Mouse (Mus musculus) heart, adult 2 months (tissue): ENCODE results near the gene Tnfrsf22. TPM values are rescaled to one million over a fixed set of nuclear protein-coding genes. Genes with fewer than 3 reads are reported as not detected.
"Not testable (repeated sequence)": the region's sequence is repeated elsewhere in the genome, so short reads cannot be mapped to it uniquely, and the experiment has no call there.

Source experiments
- DNase-seq, 2 experiments: peaks; one replicate each; pipeline ENCODE4 v3.0.0; 2021
- H3K27ac ChIP-seq: fragments of 200-600 bp; 2 replicates; pipeline ENCODE4 v1.8.1; 2022
- H3K27me3 ChIP-seq: fragments of 200-500 bp; 2 replicates; pipeline ENCODE4 v1.6.1; 2012; ENCODE audit warnings: mild to moderate bottlenecking, low read length, inconsistent platforms, mixed read lengths; ENCODE audit not compliant: control insufficient read depth, insufficient read depth
- H3K36me3 ChIP-seq: fragments of 200-500 bp; 2 replicates; pipeline ENCODE4 v1.6.1; 2012; ENCODE audit warnings: low read length, inconsistent platforms; ENCODE audit not compliant: control insufficient read depth, insufficient read depth
- H3K4me1 ChIP-seq: fragments of 200-500 bp; 2 replicates; pipeline ENCODE4 v1.6.1; 2011; ENCODE audit warnings: low read length; ENCODE audit not compliant: control insufficient read depth, insufficient read depth
- H3K4me3 ChIP-seq: fragments of 200-600 bp; 2 replicates; pipeline ENCODE4 v1.8.1; 2022
- H3K79me2 ChIP-seq: fragments of 200-500 bp; replicated peaks from 2 replicates; pipeline ENCODE4 v1.6.1; 2012; ENCODE audit warnings: mild to moderate bottlenecking, inconsistent platforms, low read length, moderate library complexity, mixed read lengths; ENCODE audit not compliant: control insufficient read depth, insufficient read depth
- H3K9ac ChIP-seq: fragments of 200-500 bp; 2 replicates; pipeline ENCODE4 v1.6.1; 2012; ENCODE audit warnings: low read depth, mild to moderate bottlenecking, control low read depth, inconsistent platforms, low read length, mixed read lengths
- CTCF ChIP-seq: fragments of 200-600 bp; IDR thresholded peaks from 2 replicates; pipeline ENCODE4 v1.8.1; 2022; ENCODE audit warnings: antibody characterized with exemption, mild to moderate bottlenecking, moderate library complexity
- EP300 ChIP-seq: fragments of 200-500 bp; IDR thresholded peaks from 2 replicates; pipeline ENCODE4 v1.6.1; 2011; ENCODE audit warnings: low read depth, low read length, control low read depth; ENCODE audit not compliant: insufficient read depth
- POLR2A ChIP-seq: fragments of 200-500 bp; IDR thresholded peaks from 2 replicates; pipeline ENCODE4 v1.6.1; 2011; ENCODE audit warnings: mild to moderate bottlenecking, low read depth, low read length, control low read depth; ENCODE audit not compliant: insufficient read depth
- WGBS: fragments of 180-500 bp; shearing (Covaris S2); methylation state at CpG from one replicate; pipeline ENCODE4 v1.1.7; 2018; 5-methylcytosine and 5-hydroxymethylcytosine counted together
- intact Hi-C: fragments of 180-260 bp; cut with DNase I; formaldehyde crosslinking; loops from one replicate; pipeline ENCODE4 v1.15.1; 2025
- polyA plus RNA-seq: library from polyadenylated mRNA; depleted of rRNA; stranded (reverse); fragments of >200 nt; gene quantifications from 2 replicates; pipeline ENCODE4 v1.2.3, GENCODE M21; 2012
- total RNA-seq, 2 experiments: library from RNA; stranded (reverse); gene quantifications; 2 replicates each; pipeline ENCODE4 v1.2.3; 2021

Gene Tnfrsf22
- total and polyA plus RNA-seq, 3 experiments: 1.4 to 3.2 (median 2.3) TPM

DNA sequence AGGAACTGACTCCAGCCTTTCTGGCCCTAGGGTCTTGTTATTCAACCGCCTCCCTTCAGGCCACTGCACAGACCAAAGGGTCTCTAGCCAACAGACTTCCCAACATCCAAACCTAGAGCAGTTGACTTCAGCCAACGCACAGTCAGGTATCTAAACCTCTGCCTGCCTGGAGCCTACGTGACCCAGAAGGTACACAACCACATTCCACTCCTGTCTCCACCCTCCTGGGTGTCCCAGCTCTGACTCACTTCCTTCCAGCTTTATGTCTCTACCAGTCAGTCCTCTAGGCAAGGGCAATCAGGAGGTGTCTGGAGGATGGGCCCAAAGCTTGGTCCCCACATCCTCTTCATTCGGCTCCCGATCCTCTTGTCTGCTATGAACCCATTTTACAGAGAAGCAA is 41.7 kb upstream of the Tnfrsf22 start:
- peak in 1 of 2 experiments; percentile 17 for DNase-seq
- no peaks in the 10 kb centered on the region for H3K36me3 ChIP-seq
- no peak overlapping the region for H3K27ac ChIP-seq
- no peaks in the 10 kb centered on the region for H3K79me2 ChIP-seq
- intact Hi-C loops: no loop called here
- H3K9ac ChIP-seq: no peak overlapping the region
- peaks cover 1% of the 10 kb centered on the region; the same call in 1 of the 2 replicates for H3K4me1 ChIP-seq
- TF ChIP-seq POLR2A: no peak
- no peak for TF ChIP-seq CTCF
- TF ChIP-seq EP300: no peak
- no peak overlapping the region for H3K4me3 ChIP-seq
- H3K27me3 ChIP-seq: no peaks in the 10 kb centered on the region
- WGBS: 62% methylated on average over 5 of the region's 5 CpGs

DNA sequence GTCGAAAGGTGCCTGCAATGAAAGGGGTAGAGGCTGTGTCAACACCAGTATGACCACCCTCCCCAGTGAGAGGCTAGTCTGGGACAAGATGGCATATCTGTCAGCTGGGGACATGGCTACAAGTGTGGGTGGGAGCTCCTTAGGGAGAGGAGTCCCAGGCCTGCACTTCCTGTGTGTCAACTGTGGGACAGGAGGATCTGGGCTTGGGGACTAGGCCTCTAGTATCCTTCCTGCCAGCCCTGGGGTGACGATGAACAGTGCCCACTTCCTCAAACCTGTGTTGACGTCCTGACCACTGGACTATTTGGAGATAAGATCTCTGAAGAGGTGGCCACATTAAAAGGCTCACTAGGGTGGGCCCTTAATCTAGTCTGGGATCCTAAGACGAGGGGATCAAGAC is 40.5 kb upstream of the Tnfrsf22 start:
- Histone ChIP-seq H3K27ac (no peak overlapping the region), H3K9ac (no peak overlapping the region), H3K4me1 (peaks cover 1% of the 10 kb centered on the region; the same call in 1 of the 2 replicates), H3K36me3 (no peaks in the 10 kb centered on the region), H3K27me3 (no peaks in the 10 kb centered on the region), H3K79me2 (no peaks in the 10 kb centered on the region), H3K4me3 (no peak overlapping the region)
- peak in 1 of 2 experiments; percentile 14 for DNase-seq
- TF ChIP-seq POLR2A: no peak
- TF ChIP-seq CTCF: no peak
- TF ChIP-seq EP300: no peak
- WGBS: 79% methylated on average over 4 of the region's 4 CpGs
- intact Hi-C loops: no loop called here

GRCm38 (mm10) chr7:143689481-143689880 is 40.0 kb upstream of the Tnfrsf22 start:
- DNase-seq: peak in 1 of 2 experiments; percentile 15
- Histone ChIP-seq H3K4me1 (peaks cover 1% of the 10 kb centered on the region; the same call in 1 of the 2 replicates), H3K36me3 (no peaks in the 10 kb centered on the region), H3K27ac (no peak overlapping the region), H3K4me3 (no peak overlapping the region), H3K79me2 (no peaks in the 10 kb centered on the region), H3K27me3 (no peaks in the 10 kb centered on the region), H3K9ac (no peak overlapping the region)
- 90% methylated on average over 7 of the region's 7 CpGs for WGBS
- no peak for TF ChIP-seq POLR2A
- no peak for TF ChIP-seq CTCF
- intact Hi-C loops: no loop called here

DNA sequence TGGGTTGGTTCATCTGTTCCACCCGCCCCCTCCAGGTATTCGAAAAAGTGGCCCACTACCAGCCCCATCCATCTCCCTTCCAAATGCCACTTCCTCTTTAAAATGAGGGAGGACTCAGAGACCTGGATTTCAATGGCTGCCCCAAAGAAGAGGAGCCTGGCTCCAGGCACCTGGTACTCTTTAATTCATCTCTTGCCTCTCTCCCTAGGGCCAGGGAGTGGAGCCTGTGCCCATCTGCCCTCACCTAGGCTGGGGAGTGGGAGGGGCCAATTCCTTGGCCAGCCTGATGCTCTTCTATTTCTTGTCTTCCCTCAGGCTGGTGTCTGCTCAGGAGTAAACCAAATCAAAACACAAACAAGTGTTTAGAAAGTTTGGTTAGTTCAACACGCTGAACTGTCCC is 37.2 kb upstream of the Tnfrsf22 start:
- not testable (repeated sequence) for H3K9ac ChIP-seq, DNase-seq, H3K36me3 ChIP-seq, H3K4me3 ChIP-seq, H3K4me1 ChIP-seq, H3K27ac ChIP-seq, H3K27me3 ChIP-seq, H3K79me2 ChIP-seq
- intact Hi-C loops: loop anchor here (2.0 kb wide), 1 partner anchor 34 kb away; no protein-coding TSS in a partner anchor
- 68% methylated on average over 3 of the region's 3 CpGs for WGBS

- H3K27ac ChIP-seq, H3K9ac ChIP-seq, H3K79me2 ChIP-seq, H3K4me3 ChIP-seq, H3K4me1 ChIP-seq, H3K27me3 ChIP-seq, DNase-seq, H3K36me3 ChIP-seq: not testable (repeated sequence)
- intact Hi-C loops: loop anchor here (2.0 kb wide), 1 partner anchor 33 kb away; no protein-coding TSS in a partner anchor
- WGBS: 36% methylated on average over 4 of the region's 4 CpGs
These were observed 36.7 kb upstream of the Tnfrsf22 start for GRCm38 (mm10) chr7:143686191-143686590.

DNA sequence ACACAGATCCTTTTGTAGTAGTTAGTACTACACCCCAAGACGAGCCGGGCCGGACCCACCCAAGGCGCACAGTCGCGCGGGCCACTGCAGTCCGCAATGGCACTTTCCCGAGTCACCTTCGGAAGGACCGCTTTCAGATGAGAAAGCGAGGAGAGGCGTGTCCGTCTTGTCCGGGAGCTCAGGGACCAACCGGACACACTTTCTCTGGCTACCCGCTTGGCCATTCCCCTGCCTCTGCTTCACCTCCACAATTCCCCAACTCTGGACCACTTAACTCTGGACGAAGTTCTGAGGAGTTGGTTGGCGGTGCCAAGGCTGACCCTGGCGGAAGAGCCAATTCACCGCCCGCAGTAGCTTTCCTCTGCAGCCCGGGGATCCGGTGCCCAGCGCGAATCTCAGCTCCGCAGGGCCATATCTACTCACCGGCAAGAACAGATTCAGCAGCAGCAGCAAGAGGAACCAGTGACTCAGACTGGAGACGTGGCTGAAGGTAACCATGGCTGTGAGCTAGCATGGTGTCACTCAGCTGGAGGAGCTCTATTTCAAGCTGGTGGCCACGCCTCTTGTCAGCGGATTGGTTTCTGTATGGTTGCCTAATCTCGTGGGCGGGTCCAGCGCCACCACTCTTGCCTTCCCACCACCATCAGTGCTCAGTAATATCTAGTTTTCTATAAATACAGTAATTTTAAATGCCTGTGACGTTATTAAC is 36.1 kb upstream of the Tnfrsf22 start, which contains the start of gene Tnfrsf23:
Gene Tnfrsf23, minus strand, starts transcription at position 514 of the 709 bp plus-strand sequence.
- no peaks in the 10 kb centered on the region for H3K36me3 ChIP-seq
- peak within 1 kb of the TSS; percentile 63 for H3K4me3 ChIP-seq
- no peaks in the 10 kb centered on the region for H3K4me1 ChIP-seq
- intact Hi-C loops: loop anchor here (2.0 kb wide), 1 partner anchor 33 kb away; no protein-coding TSS in a partner anchor
- WGBS: 4% methylated on average over 35 of the region's 35 CpGs
- 0 out of 2 replicates have a peak, but pooled peaks have one; percentile 53 for TF ChIP-seq EP300
- TF ChIP-seq CTCF: no peak
- peak; percentile 84 for TF ChIP-seq POLR2A
- peak; percentile 76 to 85 for DNase-seq
- no peaks in the 10 kb centered on the region for H3K27me3 ChIP-seq
- H3K79me2 ChIP-seq: no peaks in the 10 kb centered on the region
- H3K27ac ChIP-seq: peak within 1 kb of the TSS; percentile 7
- peak within 1 kb of the TSS; percentile 32; the same call in 1 of the 2 replicates for H3K9ac ChIP-seq

DNA sequence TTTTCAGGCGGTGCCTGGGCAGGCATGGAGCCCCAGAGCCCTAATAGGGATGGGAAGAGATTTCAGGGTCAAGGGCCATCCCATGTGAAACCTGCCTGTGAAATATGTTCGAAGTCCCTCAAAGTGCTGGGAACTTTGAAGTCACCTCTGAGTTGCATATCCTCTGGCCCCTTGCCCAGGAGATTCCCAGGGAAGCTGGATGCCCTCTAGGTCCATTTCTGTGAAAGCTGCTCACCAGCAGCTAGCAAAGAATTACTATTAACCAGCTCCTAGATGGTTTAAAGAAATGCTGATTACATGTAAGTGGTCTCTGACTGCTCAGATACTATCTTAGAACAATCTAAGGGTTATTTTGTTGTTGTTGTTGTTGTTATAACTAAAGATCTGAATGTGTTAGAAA is 35.1 kb upstream of the Tnfrsf22 start:
- not testable (repeated sequence) for DNase-seq, H3K27ac ChIP-seq, H3K79me2 ChIP-seq, H3K9ac ChIP-seq, H3K27me3 ChIP-seq, H3K36me3 ChIP-seq, H3K4me1 ChIP-seq, H3K4me3 ChIP-seq
- intact Hi-C loops: loop anchor here (1.0 kb wide), 1 partner anchor 38 kb away; no protein-coding TSS in a partner anchor
- 93% methylated on average over 1 of the region's 2 CpGs for WGBS
